Mouse (Mus musculus) thymus, postnatal 0 days (tissue): ENCODE measurements around the gene Gm884. TPM values are rescaled to one million over a fixed set of nuclear protein-coding genes. Genes with fewer than 3 reads are reported as not detected.

Experiments used
- DNase-seq: peaks from one replicate; pipeline ENCODE4 v3.0.0-alpha.2; 2015; ENCODE audit warnings: low spot score
- polyA plus RNA-seq: library from polyadenylated mRNA; unstranded; fragments of >200 nt; fragmentation: Nextera tagmentation; extraction: Ambion mirVana; gene quantifications from 2 replicates; pipeline ENCODE4 v1.2.1, GENCODE M21; 2015

Gm884 gene
- not detected in 2 replicates for polyA plus RNA-seq

DNA sequence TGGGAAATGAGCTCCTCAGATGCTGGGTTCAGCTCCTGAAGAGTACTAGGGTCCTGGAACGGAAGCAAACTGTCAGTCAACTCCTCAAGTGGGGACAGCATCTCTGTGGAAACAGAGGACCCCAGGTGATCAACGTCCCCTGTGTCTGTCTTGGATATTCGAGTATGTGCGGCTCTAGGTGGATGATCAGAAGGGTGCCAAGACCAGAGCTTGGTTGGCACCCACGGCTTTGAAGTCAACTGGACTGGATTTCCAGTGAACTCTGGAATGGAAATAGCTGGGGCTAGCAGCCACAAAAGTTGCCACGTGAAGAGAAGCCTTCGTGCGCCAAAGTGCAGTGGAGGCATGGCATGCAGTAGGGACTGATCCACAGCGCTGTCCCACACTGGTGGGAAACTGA is at the start of gene Gm884:
Gene Gm884 (minus strand): TSS at position 101 of the 400 bp plus-strand sequence.
- DNase-seq, result no peak

- DNase-seq, result no peak
Observed at GRCm38 (mm10) chr11:103666907-103667426, 46.0 kb upstream of the Gm884 start.

DNA sequence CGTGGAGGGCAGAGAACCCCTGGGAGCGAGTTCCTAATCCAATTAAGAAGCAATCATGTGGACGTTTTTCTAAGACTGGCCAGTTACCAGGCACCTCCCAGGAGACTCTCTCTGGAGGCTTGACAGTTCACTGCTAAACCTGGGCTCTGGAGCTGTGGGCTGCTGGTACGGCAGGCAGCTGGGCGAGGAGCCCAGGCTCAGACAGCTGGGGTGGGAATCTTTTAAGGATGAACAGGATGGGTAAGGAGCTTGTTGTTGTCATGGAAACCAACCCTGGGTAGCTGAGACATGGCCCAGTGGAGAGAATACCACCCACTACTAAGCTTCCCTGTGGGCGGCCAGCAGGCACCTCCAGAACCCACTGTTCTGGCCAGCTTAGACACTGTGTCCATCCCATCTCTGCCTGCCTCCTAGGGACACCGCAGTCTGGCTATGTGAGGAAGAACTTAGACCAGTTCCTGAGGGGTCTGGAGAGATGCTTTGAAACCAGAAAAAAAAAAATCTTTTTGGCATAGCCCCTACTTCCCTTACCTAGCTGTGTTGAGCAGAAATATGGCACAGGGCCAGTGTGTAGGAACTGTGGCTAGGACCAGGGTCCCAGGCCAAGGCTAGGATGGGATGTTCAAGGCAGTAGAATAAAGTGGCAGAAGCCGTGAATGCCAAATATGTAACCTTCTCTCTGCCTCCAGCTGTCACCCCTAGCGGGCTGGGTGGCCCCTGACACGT is 45.4 kb upstream of the Gm884 start:
- no peak for DNase-seq

DNA sequence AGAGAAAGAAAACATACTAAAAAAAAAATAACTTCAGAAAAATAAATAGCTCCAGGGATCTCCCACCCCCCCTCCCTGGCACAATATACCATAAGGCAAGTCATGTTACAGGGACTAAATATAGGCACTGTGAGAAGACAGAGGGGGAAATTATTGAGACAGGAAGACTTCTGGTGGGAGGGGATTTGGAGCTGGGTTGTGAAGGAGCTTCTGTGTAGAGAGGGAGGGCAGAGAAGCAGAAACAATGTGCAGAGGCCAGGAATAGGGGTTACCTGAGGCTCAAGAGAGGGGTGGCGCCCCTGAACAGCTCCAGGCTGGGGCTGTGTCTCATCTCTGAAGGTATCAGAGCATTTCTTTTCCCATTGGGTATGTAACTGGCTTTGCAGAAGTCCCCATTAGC is 44.8 kb upstream of the Gm884 start:
- no peak for DNase-seq

DNA sequence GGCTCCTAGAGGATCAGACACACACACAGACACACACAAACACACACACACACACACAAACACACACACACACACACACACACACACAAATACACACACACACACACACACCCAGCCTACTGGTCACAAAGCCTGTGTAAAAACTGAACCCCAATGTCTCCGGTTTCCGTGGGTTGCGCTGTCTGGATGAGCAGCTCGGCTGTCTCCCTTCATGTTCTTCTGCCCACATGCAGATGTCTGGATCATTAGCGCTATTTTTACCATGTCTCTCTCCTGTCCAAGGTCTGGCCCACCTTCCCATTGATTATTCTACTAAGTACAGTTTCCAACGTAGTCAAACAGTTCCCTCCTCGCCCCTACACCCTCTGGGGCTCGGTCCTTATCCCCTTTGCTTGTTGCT is 42.2 kb upstream of the Gm884 start:
- DNase-seq, result no peak

DNA sequence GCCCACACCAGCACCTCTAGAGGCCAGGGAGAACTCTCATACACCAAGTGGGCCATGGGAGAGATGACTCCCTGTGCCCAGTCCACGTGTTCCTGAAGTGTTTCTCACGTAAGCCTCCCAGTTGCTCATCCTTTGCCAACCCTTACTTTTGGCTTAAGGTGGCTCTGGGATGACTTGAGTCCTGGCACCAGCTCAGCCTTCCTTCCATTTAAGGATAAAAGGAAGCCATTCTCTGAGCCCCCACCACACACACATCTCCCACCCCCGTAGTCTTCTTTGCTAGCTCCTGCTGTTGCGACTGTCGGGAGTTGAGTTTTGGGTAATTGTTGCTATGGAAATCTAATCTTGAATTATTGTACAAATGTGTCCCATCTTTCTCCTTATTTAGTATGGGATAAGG is 41.6 kb upstream of the Gm884 start:
- DNase-seq, result no peak

GRCm38 (mm10) chr11:103661863-103662262 is 40.9 kb upstream of the Gm884 start:
- DNase-seq, result no peak

GRCm38 (mm10) chr11:103658189-103658588 is 37.2 kb upstream of the Gm884 start:
- no peak for DNase-seq

DNA sequence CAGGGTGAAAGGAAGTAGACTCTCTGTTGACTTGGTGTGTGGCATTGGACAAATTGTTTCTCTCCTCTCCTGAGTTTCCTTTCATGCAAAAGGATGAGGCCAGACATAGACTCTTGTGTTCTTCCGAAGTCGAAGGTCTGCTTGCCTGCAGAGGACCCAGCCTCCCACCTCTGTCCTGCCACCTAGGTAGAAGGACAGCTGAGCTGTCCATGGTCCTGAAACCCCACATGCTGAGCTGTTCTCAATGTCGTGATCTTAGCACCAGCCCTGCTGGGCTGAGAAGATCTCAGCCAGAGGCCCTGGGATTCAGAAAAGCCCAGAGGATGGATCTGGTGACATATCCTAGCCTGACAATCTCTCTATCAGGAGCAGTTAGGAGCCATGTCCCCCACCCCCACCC is 35.6 kb upstream of the Gm884 start:
- peak; percentile 53 for DNase-seq

DNA sequence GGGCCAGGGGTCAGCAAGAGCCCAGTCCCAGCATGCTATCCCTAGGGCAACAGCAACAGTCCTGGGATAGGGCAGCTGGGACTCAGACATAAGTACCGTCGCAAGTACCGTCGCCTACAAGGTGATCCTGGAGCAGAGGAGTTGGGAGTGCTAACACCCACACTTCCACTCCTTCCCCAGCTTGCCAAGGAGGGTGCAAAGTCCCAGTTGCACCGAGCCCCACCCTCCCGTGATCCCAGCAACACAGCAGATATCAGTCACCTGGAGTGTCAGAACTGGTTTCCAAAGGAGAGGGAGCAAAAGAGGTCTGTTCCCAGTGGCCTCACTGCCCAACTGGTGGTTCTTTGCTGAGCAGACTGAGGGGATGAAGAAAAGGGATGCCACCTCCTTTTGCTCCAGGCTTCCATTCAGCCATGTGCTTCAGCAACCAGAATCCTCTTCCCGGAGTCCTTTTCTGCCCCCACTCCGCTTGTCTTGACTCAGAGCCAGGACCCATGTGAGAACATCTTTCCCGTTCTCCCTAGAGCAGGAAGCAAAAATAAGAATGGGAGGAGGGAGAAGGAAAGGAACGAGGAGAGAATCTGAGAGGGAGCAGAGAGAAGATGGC is 32.5 kb upstream of the Gm884 start:
- DNase-seq, result no peak

DNA sequence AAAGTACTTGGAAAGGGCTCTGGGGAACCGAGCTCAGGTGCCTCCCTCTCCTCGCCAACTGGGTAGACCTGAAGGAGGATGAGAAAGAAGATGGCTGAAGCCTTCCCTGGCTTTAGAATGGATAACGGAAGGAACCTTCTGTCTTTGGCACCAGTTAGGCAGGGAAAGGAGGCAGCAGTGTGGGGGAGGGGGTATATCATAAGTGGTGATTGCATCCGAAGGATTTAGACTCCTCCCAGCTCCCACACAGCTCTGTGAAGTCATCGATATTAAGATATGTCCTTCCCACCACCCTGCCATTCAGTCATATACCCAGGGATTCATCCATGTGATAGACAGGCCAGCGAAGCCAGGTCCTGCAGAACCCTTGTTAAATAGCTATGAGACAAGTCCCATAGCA is 30.5 kb upstream of the Gm884 start:
- DNase-seq, result no peak

DNA sequence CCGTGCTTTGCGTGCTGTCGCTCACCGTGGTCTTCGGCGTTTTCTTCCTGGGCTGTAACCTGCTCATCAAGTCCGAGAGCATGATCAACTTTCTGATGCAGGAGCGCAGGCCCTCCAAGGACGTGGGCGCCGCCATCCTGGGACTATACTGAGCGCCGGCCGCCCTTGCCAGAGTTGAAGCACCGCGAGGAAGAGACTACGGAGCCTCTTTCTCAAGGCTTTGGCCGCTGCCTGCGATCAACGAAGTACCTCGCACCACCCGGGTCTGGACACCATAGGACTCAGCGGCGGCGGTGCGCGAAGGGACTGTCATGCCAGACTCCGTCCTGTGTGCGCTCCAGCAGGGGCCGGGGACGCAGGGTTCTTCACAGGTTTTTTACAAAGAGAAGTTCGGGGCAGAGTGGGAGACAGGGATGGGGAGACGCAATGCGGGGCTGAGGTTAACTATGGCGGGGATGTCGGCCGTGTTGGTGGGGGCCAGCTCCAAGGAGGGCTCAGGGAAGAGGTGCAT is 29.1 kb upstream of the Gm884 start:
- no peak for DNase-seq

DNA sequence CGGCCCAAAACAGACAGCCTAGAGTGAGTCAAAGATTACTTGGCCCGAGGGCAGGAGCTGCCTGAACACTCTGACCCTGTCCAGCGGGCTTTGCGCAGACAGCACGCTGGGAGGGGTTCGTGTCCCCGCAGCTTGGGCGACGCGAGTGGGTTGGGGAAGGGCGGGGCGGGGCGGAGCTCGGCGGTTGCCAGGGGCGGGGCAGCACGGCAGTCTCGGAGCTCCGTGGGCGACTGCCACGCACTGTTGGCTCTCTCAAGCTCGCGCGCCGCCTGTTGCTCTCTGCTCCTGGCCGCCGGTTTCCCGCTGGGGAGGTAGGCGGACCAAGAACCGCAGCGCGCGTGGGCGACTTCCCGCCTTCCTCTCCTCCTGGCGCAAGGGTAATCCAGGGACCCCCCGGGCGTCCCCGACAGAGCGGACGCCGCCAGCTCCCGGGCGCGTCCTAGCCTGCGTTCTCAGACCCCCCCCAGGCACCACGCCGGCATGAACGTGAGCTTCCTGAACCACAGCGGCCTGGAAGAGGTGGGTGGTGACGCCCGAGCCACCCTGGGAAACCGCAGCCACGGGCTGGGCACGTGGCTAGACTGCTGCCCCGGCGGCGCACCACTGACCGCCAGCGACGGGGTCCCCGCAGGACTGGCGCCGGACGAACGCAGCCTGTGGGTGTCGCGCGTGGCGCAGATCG is 28.5 kb upstream of the Gm884 start, which contains the start of gene Rprml:
Gene Rprml (plus strand): TSS at position 270 of the 682 bp plus-strand sequence.
- DNase-seq, result no peak

DNA sequence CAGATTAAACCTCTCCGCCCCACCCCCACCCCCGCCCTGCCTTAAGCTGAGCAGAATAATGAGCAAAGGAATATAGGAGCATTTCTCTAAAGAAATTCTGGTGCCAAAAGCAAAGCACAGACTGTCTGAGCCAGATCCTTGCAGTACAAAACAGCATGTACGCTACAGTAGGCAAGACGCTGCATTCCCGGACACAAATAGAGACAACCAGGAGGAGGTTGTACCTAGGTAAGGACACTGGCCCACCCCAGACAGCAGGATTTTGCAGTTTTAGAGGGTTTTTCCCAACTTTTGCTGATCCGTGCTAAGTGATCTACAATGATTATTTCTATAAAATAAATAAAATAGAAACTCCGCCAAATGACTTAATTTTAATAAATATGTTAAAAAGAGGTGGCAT is 27.7 kb upstream of the Gm884 start:
- no peak for DNase-seq

DNA sequence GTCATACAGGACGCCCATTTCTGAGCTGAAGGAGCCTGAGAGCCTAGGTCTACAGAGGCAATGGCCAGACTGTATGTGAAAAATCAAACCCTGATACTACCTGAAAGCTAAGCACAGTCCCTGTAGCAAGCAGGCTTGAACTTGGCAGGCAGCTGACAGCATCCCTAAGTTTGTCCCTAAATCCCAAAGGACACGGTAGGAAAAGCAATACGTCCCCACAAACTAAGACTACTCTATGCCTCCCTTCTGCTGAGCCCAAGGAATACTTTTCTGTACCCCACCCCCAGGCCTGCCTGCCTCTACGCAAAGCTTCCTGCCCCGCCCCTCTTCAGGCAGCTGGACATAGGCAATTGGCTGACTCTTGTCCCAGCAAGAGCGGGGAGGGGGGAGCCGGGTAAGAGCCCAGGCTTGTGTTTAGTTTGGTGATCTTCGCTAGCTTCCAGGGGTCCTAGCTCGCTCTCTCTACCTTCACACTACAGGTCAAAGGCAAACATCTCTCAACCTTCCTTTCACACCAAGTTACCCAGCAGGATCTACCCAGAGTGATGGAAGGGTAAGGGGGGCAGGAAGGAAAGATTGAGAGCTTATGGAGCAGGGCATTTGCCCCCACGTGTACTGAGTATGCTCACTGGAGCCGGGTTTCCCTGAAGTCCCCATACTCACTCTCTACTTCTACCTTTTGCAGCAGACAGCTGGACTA is 27.1 kb upstream of the Gm884 start:
- DNase-seq, result no peak

DNA sequence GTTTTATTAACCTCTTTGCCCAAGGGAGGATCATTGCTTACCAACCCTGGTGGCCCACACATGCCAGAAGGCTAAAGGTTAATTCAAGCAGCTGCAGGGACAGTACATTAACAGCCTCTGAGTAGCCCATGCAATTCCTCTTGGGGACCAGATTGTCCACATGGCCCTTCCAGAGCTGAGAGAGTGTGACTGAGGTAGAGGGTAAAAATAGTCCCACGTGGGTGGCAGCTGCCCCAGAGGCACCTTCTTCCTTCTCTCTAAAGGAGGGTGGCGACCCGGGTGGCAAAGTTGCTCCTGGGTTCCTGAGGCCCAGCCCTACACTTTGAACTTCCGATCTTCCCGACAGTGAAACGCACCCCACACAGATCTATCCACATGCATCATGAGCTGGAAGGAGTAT is 25.4 kb upstream of the Gm884 start:
- DNase-seq, result no peak

DNA sequence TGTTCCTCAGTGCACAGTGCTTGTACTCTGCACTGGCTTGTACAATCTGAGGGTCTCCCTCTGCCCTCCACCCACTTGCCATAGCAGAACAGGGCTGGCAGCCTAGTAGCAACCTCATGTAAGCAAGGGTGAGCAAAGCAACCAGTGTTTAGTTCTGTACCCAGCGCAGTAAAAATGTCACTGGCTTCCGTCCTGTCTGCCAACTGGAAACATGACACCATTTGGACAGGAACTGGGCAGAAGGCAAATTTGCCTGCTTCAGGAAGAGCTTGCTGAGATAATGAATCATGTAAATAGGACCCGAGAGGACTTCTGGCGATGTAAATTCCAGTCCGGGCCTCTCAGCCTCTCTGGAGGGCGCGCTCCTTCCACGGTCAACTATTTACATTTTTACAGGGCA is 24.8 kb upstream of the Gm884 start:
- no peak for DNase-seq

DNA sequence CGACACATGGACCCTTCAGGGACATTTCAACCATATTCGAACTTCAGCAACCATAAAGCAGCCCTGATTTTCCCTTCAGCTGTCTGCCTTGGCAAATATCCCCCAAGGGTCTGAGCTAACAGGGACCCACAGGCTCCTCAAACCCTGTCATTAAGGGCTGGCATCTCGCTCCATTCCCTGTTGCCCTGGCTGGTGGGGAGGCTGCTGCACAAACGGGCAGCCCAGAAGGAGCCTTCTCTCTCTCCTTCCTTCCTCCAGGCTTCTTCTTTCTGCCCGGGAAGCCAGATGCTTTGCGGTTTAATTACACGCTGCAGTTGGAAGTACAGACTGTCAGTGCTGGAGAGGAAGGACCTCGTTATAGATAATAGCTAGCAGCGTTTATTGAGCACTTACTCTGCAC is 22.3 kb upstream of the Gm884 start:
- no peak for DNase-seq

DNA sequence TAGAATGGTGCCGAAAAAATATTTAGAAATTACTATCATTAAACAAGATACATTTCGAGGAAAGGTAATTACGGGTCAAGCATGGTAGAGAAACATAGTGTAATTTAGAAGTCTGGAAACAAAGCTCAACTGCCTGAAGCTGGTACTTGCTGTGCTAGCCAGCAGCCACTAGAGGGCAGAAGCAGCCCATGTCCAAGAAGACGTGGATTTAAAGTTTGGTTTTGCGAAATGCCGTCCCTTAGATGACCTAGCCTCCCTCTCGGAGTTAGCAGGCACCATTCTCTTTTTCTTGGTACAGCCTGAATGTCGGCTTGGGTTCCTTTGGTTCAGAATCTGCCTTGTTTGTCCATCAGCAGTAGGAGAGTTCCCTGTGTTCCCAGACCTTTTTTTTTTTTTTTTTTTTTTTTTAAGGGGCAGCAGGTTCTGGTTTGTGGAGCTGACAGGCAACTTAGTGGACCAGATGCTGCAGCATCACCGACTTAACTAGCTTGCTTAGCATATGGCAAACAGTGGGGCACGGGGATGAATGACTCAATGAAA is 18.5 kb upstream of the Gm884 start:
- DNase-seq, result peak; percentile 32

DNA sequence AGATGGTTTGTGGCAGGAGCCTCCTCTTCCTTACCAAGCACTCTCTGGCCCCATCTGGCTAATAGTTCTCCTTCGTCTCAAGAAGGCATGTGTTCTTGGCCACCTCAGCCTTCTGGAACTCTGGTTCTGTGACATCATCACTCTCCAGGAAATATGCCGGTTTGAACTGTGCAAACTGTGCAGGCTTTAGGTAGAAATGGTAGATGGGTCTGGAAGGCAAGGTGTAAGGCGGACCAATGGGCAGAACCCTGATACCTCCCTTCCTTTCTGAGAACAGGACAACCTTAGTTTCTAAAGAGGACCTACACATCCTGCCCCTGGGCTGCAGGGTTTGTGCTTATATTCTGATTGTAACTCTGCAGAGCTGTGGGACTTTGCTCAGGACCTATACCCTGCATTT is 17.9 kb upstream of the Gm884 start, which contains the start of gene Lyzl6:
Gene Lyzl6 (minus strand): TSS at position 101 of the 400 bp plus-strand sequence.
- no peak for DNase-seq

DNA sequence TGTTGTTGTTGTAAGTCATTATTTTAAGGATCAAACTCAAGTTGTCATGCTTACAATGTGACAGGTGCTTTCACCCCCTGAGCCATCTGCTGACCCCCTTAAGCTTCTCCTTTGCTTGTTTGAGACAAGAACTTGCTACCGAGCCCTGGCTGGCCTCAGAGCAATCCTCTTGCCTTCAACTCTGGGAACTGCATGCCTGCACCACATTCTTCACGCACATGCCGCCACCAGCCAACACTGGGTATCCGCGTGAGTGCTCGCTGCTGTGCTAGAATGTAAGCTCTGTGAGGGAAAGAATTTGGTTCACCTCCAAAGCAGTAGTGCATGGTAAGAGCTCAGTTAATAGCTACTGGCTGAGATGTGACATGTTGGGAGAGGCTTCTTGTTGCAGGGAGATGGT is 15.3 kb upstream of the Gm884 start:
- no peak for DNase-seq
